Mouse (Mus musculus): ENCODE data around the gene Stat6.

- TF ChIP-seq GATA1 (IDR thresholded peaks at IDR 0.05; ENCODE audit: borderline replicate concordance, low read length) (no peak), FLI1 (IDR thresholded peaks at IDR 0.05; ENCODE audit: low read length) (no peak)
These were observed 62.0 kb downstream of the Stat6 start, which contains the start of gene Myo1a for GRCm38 (mm10) chr10:127704766-127705220.

Measured in megakaryocyte, embryonic 14.5 days (primary cell).